Mouse (Mus musculus): ENCODE results near the gene Galnt2. TPM values are rescaled to one million over a fixed set of nuclear protein-coding genes. Genes with fewer than 3 reads are reported as not detected.

Gene Galnt2
- polyA plus RNA-seq, 1 experiment, result 59.4 TPM

- TF ChIP-seq TCF3 (IDR thresholded peaks at IDR 0.05; ENCODE audit: insufficient read length, low read depth), result no peak
- TF ChIP-seq MYOD1 (IDR thresholded peaks at IDR 0.05; ENCODE audit: control insufficient read depth in 1 of 3, insufficient read length in 2 of 3, low read depth in 2 of 3), result peak in 2 of 3 experiments; percentile 78 to 83
- no peak for TF ChIP-seq REST (IDR thresholded peaks at IDR 0.05; ENCODE audit: insufficient read depth, insufficient read length)
- peak; percentile 68 for TF ChIP-seq USF1 (IDR thresholded peaks at IDR 0.05; ENCODE audit: low read depth)
- peak; percentile 18 for TF ChIP-seq POLR2AphosphoS2 (IDR thresholded peaks at IDR 0.05; ENCODE audit: insufficient read length, low read depth)
- TF ChIP-seq POLR2A (IDR thresholded peaks at IDR 0.05; ENCODE audit: insufficient read length, low read depth), result no peak
- no peak for TF ChIP-seq CEBPB (IDR thresholded peaks at IDR 0.05; ENCODE audit: insufficient read depth, poor library complexity, severe bottlenecking)
- H3K27me3 ChIP-seq (ENCODE audit: control insufficient read depth, insufficient read depth, insufficient read length), result no peaks in the 10 kb centered on the region
- H3K4me3 ChIP-seq, result no peak overlapping the region
- H3K4me2 ChIP-seq (ENCODE audit: low read depth), result no peak overlapping the region
- no peaks in the 10 kb centered on the region for H3K79me2 ChIP-seq (ENCODE audit: control insufficient read depth, insufficient read depth)
- peaks cover 23% of the 10 kb centered on the region for H3K36me3 ChIP-seq (ENCODE audit: control insufficient read depth, insufficient read depth)
- no peak overlapping the region for H3ac ChIP-seq (ENCODE audit: control insufficient read depth, insufficient read length)
Observed at GRCm38 (mm10) chr8:124340360-124341068, 109.3 kb downstream of the Galnt2 start.

GRCm38 (mm10) chr8:124343151-124343550, 112.0 kb downstream of the Galnt2 start:
- Histone ChIP-seq H3K36me3 (ENCODE audit: control insufficient read depth, insufficient read depth) (peaks cover 20% of the 10 kb centered on the region), H3K4me2 (ENCODE audit: low read depth) (no peak overlapping the region), H3K4me3 (no peak overlapping the region), H3K79me2 (ENCODE audit: control insufficient read depth, insufficient read depth) (no peaks in the 10 kb centered on the region), H3K27me3 (ENCODE audit: control insufficient read depth, insufficient read depth, insufficient read length) (no peaks in the 10 kb centered on the region), H3ac (ENCODE audit: control insufficient read depth, insufficient read length) (no peak overlapping the region)
- TF ChIP-seq MYOG (IDR thresholded peaks at IDR 0.05; ENCODE audit: control insufficient read depth in 1 of 3, insufficient read depth in 1 of 3, insufficient read length in 2 of 3, low read depth in 2 of 3), result no peak
- no peak for TF ChIP-seq TCF12 (IDR thresholded peaks at IDR 0.05; ENCODE audit: insufficient read depth, poor library complexity, severe bottlenecking)
- no peak for TF ChIP-seq POLR2AphosphoS2 (IDR thresholded peaks at IDR 0.05; ENCODE audit: insufficient read length, low read depth)
- no peak for TF ChIP-seq SRF (IDR thresholded peaks at IDR 0.05; ENCODE audit: control insufficient read depth, insufficient read length, low read depth)
- TF ChIP-seq REST (IDR thresholded peaks at IDR 0.05; ENCODE audit: insufficient read depth, insufficient read length), result no peak

DNA sequence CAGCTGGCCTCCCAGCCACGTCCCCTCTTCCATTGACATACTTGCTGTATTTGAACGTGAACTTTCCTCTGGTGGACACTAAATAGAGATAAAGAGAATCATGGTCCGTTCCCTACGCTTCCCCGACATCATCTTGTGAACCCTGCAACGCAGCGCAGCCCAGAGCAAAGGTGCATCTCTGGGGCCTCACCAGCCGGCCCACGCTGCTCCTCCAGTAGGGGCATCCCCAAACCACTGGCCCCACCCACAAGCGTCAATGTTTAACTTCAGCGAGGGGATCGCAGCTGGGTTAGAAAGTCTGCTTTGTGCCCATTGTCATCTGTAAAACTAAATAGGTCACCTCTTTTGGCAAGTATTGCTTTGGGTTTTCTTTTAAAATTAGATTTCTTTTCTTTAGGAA, 112.8 kb downstream of the Galnt2 start:
- H3K4me2 ChIP-seq (ENCODE audit: low read depth), result no peak overlapping the region
- no peak overlapping the region for H3K4me3 ChIP-seq
- H3K79me2 ChIP-seq (ENCODE audit: control insufficient read depth, insufficient read depth), result no peaks in the 10 kb centered on the region
- H3ac ChIP-seq (ENCODE audit: control insufficient read depth, insufficient read length), result no peak overlapping the region
- H3K27me3 ChIP-seq (ENCODE audit: control insufficient read depth, insufficient read depth, insufficient read length), result no peaks in the 10 kb centered on the region
- H3K36me3 ChIP-seq (ENCODE audit: control insufficient read depth, insufficient read depth), result peaks cover 14% of the 10 kb centered on the region
- TF ChIP-seq TCF12 (IDR thresholded peaks at IDR 0.05; ENCODE audit: insufficient read depth, poor library complexity, severe bottlenecking), result no peak
- no peak for TF ChIP-seq TCF3 (IDR thresholded peaks at IDR 0.05; ENCODE audit: insufficient read length, low read depth)
- no peak for TF ChIP-seq MYOG (IDR thresholded peaks at IDR 0.05; ENCODE audit: control insufficient read depth in 1 of 3, insufficient read depth in 1 of 3, insufficient read length in 2 of 3, low read depth in 2 of 3)
- no peak for TF ChIP-seq E2F4 (IDR thresholded peaks at IDR 0.05; ENCODE audit: insufficient read depth)
- TF ChIP-seq CEBPB (IDR thresholded peaks at IDR 0.05; ENCODE audit: insufficient read depth, poor library complexity, severe bottlenecking), result no peak
- no peak for TF ChIP-seq MYOD1 (IDR thresholded peaks at IDR 0.05; ENCODE audit: control insufficient read depth in 1 of 3, insufficient read length in 2 of 3, low read depth in 2 of 3)
- no peak for TF ChIP-seq POLR2AphosphoS2 (IDR thresholded peaks at IDR 0.05; ENCODE audit: insufficient read length, low read depth)
- TF ChIP-seq USF1 (IDR thresholded peaks at IDR 0.05; ENCODE audit: low read depth), result no peak
- no peak for TF ChIP-seq REST (IDR thresholded peaks at IDR 0.05; ENCODE audit: insufficient read depth, insufficient read length)
- no peak for TF ChIP-seq SRF (IDR thresholded peaks at IDR 0.05; ENCODE audit: control insufficient read depth, insufficient read length, low read depth)
- TF ChIP-seq MAX (IDR thresholded peaks at IDR 0.05; ENCODE audit: low read depth), result no peak
- TF ChIP-seq POLR2A (IDR thresholded peaks at IDR 0.05; ENCODE audit: insufficient read length, low read depth), result no peak

DNA sequence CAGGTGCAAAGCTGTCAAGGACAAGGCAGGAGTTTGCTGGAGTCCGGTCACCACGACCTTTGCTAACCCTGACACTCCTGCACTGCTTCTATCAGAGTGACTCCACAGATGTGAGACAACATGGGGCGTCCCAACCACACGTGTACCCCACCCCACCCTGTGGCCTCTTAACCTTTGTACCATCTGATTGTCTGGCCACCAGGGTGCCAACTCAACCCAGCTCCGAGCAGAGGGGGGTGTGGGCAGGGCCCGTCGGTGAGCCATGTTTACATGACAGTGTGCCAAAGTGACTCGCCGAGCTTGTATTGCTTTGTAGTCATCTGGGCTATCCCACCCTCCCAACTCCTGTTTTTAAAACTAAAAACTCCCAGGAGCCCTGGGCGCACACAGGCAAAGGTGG, 113.9 kb downstream of the Galnt2 start:
- H3K79me2 ChIP-seq (ENCODE audit: control insufficient read depth, insufficient read depth), result no peaks in the 10 kb centered on the region
- H3ac ChIP-seq (ENCODE audit: control insufficient read depth, insufficient read length), result no peak overlapping the region
- H3K27me3 ChIP-seq (ENCODE audit: control insufficient read depth, insufficient read depth, insufficient read length), result no peaks in the 10 kb centered on the region
- H3K4me2 ChIP-seq (ENCODE audit: low read depth), result no peak overlapping the region
- H3K4me3 ChIP-seq, result no peak overlapping the region
- TF ChIP-seq TCF3 (IDR thresholded peaks at IDR 0.05; ENCODE audit: insufficient read length, low read depth), result no peak
- peaks cover 14% of the 10 kb centered on the region for H3K36me3 ChIP-seq (ENCODE audit: control insufficient read depth, insufficient read depth)

DNA sequence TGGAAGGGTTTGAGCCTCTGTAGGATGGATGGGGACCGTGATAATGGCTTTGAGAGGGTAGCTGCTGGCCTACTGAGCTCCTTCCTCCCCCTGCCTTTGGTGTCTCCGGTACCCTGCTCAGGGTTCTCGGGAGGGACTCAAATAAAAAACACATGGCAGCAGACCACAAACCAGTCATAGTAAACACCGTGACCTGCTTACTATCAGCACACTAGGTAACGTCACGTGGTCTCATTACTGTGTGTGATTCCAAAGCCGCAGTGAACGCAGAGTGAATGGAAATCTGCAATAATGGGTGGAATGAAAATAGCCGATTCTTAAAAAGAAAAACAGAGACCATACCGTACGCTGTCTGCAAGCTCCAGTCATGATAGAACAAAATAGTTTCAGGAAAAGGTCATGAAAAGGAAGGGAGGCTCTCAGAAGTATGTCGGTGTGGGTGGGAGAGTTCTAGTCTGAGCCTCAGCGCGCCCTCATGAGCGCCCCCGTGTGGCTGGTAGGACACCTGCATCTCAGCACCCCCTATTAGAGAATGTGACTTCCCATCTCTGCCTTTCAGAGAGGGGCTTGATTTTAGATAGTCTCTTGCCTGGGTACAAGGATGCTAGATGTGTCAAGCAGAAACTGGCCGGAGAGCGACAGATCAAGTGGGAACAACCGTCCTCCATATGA, 115.8 kb downstream of the Galnt2 start:
- peaks cover 14% of the 10 kb centered on the region for H3K36me3 ChIP-seq (ENCODE audit: control insufficient read depth, insufficient read depth)
- peaks cover 3% of the 10 kb centered on the region for H3K27me3 ChIP-seq (ENCODE audit: control insufficient read depth, insufficient read depth, insufficient read length)
- H3K79me2 ChIP-seq (ENCODE audit: control insufficient read depth, insufficient read depth), result no peaks in the 10 kb centered on the region
- no peak overlapping the region for H3K4me2 ChIP-seq (ENCODE audit: low read depth)
- no peak overlapping the region for H3K4me3 ChIP-seq
- H3ac ChIP-seq (ENCODE audit: control insufficient read depth, insufficient read length), result no peak overlapping the region
- TF ChIP-seq POLR2A (IDR thresholded peaks at IDR 0.05; ENCODE audit: insufficient read length, low read depth), result no peak
- peak; percentile 40 for TF ChIP-seq POLR2AphosphoS2 (IDR thresholded peaks at IDR 0.05; ENCODE audit: insufficient read length, low read depth)
- TF ChIP-seq TCF3 (IDR thresholded peaks at IDR 0.05; ENCODE audit: insufficient read length, low read depth), result no peak

Data from myocyte (in vitro differentiated cells).